Mouse (Mus musculus) small intestine, adult 2 months (tissue): ENCODE data around the gene Nbas.

Experiments
- CTCF ChIP-seq: fragments of 200-500 bp; IDR thresholded peaks from 2 replicates; pipeline ENCODE4 v1.5.1; 2012; ENCODE audit warnings: low read depth, mild to moderate bottlenecking, control low read depth, inconsistent platforms, low read length, moderate library complexity, mixed read lengths; ENCODE audit not compliant: insufficient replicate concordance, insufficient read length; ENCODE audit errors: extremely low read depth
- POLR2A ChIP-seq: fragments of 200-500 bp; IDR thresholded peaks from 2 replicates; pipeline ENCODE4 v1.6.1; 2012; ENCODE audit warnings: low read depth, mild to moderate bottlenecking, control low read depth, inconsistent platforms, low read length, moderate library complexity

GRCm38 (mm10) chr12:13504771-13505444 lies 236.0 kb downstream of the Nbas start:
- TF ChIP-seq CTCF (no peak), POLR2A (no peak)
